Mouse (Mus musculus): ENCODE results near the gene Pnck.
A peak's percentile ranks its signal among the peaks of the same experiment; 100 is the strongest.

Pnck gene

DNA sequence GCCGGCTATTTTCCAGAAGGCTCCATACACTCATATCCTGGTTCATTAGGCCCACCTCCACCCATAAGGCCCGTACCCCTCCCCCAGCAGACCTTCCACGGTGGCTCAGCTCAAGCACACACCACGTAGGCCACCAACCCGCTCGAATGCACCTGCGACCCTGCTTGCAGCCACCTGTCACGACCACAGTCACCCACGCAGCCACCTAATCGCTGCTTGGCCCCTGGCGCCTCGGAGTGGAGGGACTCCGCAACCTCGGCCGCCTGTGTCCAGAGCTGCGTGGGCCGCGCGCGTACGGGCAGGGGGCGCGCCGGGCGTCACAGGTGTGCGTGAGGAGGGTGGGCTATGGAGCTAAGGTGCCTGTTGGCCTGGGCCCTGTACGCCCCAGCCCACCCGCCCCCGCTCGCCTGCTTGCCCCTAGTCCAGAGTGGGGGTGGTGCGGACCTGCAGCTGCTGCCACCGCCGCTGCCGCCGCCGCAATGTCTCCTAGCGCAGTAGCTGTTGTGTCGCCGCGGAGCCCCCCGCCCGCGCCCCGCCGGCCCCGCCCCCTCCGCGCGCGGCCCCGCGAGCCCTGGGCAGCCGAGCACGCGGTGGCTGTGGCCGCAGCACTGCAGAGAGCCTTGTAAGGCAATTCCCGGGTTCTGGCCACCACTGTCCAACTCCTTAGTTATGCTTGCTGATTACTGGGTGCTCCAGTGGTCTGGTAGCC lies at the start of gene Pnck:
Gene Pnck, minus strand, starts transcription at position 543 of the 709 bp plus-strand sequence.
- DNase-seq = peak; percentile 56 to 66

DNA sequence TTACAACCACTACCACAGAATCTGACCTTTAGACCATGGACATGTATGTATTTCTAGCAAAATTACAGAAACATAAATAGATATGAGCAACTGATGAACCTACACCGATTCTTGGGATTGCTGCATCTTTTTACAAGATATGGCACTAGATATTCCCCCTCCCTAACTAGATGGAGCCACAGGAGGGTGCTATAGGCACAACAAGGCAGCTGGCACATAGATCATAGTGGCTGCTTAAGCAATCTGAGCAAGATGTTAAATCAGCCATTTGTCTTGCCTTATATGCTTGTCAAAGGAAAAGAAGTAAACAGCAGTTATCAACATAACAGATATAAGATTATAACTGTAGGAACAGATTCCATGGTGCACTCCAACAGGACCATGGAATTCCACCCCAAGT lies 40.6 kb upstream of the Pnck start:
- no peak for DNase-seq

DNA sequence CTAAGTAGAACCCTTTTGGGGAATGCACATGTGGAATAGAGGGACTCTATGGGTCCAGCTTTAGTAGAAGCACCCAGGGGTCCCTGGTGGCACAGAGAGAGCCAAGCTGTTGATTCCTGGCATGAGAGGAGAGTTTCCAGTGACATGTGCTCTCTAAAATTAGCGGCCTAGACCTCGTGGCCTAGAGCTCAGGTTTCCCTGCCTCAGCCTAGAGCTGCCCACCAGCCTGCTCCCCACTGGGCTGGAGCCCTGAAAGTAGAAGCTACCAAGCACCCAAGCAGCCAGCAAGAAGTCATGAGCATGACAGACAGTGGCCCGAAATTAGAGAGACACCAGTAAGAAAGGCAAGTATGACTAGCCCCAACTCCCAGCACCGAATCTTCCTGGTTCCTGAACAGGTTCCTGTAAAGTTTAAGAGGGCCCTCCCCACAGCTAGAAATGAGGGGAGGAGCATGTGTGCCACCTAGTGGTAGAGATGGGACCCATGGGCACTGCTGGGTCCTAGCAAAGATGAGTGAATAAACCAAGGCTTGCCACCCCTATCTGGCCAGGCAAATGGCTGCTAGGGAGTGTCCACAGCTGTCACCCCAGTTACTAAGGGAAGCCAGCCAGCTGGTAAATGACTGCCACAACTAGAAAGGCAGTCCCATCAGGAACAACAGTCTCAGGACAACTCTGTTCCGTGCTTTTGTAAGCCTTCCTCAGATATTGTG lies 31.2 kb upstream of the Pnck start:
- peak; percentile 60 to 72 for DNase-seq

DNA sequence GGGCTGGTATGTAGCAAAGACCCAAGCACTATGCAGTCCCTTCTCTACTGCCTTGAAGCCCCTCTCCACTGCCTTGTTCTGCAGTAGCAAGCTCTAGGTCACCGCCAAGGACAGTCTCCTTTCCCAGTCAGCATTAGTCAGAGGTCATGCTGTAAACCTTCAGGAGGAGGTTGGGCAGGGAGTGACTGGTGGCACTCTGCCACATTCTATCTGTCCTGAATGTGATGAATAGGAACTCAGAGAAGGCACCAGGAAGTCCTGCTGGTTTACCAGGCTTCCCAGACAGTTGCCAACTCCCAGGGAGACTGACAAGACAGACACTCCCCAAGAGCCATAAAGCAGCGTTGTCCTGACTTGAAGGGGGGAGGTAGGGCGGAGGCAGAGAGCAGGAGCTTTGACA lies 25.7 kb upstream of the Pnck start:
- DNase-seq = peak; percentile 22 to 25

DNA sequence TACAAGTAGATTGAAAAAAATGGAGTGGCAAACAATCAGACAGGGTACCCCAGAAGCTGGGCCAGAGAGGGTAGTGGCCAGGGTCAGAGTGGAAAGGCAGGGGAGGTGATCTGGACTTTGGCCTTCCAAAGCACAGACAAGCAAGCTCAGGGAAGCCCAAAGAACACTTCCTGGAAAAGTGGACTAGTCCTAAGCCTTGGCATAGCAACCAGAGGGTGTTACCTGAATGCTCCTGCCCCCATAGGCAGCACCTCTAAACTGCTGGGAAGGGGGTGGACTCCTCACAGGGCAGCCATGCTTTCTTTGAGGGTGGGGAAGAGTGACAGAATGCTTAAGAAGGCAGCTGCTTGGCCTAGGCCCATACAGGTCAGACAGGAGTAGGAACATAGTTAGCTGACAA lies 25.1 kb upstream of the Pnck start:
- DNase-seq = no peak

DNA sequence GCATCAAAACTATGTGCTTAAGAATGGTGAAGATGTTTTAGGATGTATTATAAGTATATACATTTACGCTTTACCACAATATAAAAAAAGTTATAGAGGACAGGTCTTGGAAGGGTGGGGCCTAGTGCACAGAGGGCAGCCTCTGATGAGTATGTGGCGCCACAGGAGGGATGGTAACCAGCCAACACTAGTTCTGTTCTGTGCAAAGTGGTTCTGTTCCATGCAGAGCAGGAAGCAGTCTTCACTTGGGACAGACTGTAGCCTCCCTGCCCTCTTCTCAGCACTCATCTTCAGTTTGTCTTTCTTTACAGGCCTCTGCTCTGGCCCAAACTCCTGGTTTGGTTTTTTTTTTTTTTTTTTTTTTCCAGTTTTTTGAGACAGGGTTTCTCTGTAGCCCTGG lies 24.2 kb upstream of the Pnck start:
- DNase-seq = no peak

DNA sequence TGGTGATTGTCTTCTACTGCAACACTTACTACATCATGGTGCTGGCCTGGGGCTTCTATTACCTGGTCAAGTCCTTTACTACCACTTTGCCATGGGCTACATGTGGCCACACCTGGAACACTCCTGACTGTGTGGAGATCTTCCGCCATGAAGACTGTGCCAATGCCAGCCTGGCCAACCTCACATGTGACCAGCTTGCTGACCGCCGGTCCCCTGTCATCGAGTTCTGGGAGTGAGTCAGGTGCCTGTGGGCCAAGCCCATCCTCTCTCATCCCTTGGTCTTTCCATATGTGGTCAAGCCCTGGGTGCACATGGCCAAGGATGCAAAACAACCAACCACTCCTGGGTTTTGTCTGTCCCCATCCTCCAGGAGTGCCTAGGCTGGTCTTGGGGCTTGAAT lies 16.8 kb upstream of the Pnck start:
- no peak for DNase-seq

- no peak for DNase-seq
Measured at GRCm38 (mm10) chrX:73675231-73675630, 15.3 kb upstream of the Pnck start.

GRCm38 (mm10) chrX:73673968-73674661 lies 14.2 kb upstream of the Pnck start:
- DNase-seq = peak; percentile 41 to 49

- peak in 1 of 2 experiments; percentile 44 for DNase-seq
Measured at GRCm38 (mm10) chrX:73673619-73673967, 13.7 kb upstream of the Pnck start.

DNA sequence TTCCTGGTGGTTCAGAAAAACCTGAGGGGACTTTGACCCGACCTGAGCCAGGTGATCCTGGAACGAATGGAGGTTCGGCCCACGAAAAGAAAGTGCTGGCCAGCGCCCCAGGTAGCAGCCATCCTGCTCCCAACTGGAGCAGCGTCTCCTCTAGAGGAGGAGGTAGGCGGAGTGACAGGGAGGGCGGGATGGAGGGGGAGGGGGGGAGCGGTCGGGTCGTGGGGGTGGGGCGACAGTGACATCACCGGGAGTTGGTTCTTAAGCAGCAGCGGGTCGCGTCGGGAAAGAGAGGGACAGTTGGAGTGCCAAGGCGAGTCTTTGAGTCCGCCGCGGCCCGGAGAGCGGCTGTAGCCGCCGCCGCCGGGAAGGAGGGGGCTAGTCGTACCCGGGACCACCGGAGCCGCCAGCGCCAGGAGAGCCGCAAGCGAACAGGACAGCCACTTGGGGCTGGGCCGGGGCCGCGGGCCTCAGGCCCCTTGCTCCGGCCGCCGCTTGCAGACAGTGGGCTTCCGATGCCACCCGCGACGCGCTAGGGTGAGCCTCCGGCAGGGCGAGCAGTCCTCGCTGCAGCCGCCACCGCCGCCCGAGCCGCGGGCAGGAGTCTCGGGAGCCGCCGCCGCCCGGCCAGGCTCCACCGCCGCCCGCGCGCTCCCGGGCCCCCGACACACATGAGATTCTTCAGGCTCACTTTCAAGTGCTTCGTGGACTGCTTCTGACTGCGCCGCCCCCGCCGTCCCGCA lies 13.1 kb upstream of the Pnck start, which contains the start of gene Slc6a8:
Gene Slc6a8, plus strand, starts transcription at position 272 of the 740 bp plus-strand sequence.
- DNase-seq = peak; percentile 86 to 88

DNA sequence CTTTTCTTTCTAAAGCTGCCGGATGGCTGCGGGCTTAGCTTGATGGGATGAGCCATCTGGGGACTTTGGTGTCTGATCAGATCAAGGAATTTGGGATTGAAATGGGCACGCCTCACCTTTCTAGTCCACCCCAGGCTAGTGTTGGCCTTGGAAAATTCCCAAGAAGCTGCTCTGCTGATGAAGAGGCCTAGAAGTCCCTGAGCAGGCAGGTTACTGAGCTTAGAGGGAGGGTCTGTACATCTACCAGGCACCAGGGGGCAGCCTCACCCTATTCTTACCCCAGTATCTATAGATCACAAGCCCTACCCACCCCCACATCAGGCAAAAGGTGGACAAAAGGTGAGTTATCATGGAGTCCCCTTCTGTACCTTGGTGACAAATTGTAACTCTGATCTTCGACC lies 12.1 kb upstream of the Pnck start:
- DNase-seq = peak; percentile 70 to 77

DNA sequence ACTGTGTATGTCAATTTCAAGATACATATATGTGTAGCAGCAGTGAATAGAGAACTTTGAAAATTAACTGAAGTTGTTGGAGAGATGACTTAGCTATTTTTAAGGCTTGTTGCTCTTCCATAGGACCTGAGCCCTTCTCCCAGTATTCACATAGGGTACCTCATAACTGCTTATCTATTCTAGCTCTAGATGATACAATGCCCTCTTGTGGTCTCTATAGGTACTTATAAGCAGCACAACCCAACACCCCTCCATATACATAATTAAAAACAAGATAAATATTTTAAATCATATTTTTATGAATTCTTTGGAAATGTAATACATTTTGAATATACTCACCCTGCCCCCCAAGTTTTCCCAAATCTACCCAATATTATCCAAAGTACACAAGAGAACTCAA lies 3.2 kb upstream of the Pnck start:
- no peak for DNase-seq

DNA sequence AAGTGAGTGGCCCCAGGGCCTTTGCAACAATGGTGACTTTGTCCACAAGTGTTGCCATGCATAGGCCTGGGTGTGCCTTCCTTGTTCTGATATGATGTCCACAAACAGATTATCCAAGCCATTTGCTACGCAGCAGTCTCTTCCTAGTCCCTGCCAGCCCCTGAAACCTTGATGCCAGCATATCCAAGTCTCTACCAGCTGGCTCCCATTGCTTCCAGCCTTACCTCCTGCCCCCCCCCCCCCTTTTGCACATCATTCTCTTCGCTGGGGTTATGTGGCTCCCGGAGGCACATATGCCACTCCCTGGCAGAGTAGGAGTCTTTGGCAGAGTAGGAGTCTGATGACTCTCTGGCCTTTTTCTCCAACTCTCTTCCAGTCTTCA lies 358 bp upstream of the Pnck start:
- DNase-seq = peak in 1 of 2 experiments; percentile 45

DNA sequence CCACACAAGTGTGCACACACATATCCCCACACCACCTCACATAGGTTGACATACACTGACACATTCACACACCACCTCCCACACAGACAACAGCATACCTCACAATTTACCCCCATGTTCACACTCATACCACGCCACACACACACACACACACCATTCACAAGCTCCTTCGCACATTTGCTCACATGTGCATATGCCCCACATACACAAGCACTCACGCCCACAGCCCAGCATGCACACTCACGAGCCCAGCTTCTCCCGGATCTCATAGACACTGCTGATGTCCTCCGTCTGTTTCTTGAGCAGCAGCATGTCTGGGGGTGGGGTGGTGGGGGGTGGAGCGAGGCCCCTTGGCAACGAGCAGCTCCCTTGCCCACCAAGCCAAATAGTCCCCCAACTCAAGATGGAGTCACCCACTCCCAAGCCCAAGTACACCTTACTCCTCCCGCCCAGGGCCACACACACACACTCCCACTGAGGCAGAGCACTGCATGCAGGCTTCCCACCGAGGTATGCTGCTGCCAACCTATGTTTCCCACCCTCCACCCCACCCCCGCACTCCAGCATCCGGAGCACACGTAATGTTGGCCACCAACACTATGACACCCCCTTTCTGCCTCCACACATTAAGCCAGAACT lies 862 bp downstream of the Pnck start:
- peak in 1 of 2 experiments; percentile 42 for DNase-seq

- DNase-seq = no peak
Measured at GRCm38 (mm10) chrX:73658391-73658790, 1.5 kb downstream of the Pnck start.

- DNase-seq = peak in 1 of 2 experiments; percentile 35
Measured at GRCm38 (mm10) chrX:73655529-73655928, 4.4 kb downstream of the Pnck start.

DNA sequence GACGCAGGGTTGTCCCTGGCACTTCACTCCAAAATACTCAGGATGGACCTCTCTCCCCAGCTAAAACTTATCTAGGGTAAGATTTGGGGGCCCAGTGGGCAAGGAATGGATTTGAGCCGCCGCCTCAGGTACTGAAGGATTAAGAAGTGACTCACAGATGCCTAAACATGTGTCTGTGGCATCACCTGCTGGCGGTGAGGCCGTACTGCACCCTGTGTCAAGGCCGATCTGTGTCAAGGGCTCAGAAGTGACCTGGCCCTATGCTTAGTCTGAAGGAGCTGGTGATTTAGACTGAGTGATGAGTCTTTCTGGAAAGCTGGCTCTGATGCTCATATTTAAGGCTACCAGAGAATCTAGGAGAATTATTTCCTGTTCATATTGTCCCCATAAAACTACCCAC lies 5.7 kb downstream of the Pnck start:
- DNase-seq = peak; percentile 71 to 86

GRCm38 (mm10) chrX:73653392-73653791 lies 6.5 kb downstream of the Pnck start:
- DNase-seq = no peak

GRCm38 (mm10) chrX:73650869-73651268 lies 9.0 kb downstream of the Pnck start:
- DNase-seq = no peak

DNA sequence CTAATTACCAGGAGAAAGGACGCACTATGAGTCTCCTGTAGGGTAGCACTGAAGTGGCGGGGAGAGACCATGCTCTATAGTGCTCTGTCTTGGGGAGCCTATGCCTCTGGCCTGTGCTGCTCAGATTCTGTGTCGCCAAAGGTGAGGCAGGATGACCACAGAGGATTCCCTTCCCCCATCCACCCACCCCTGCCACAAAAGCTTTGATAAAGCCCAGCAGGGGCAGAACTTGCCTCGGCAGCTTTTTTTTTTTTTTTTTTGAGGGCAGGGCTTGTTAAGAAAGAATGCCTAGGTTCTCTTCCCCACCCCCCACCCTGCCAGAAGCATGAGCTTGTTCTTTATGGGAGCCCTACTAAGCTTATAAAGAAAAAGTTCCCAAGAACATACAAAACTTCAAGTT lies 14.8 kb downstream of the Pnck start:
- no peak for DNase-seq

GRCm38 (mm10) chrX:73639901-73640469 lies 19.9 kb downstream of the Pnck start:
- no peak for DNase-seq

All from cerebellum, postnatal 14 days (tissue).